Mouse (Mus musculus) testis, adult 2 months (tissue): Measurements from ENCODE around the gene H2-Q6.
"Not testable (repeated sequence)": the region's sequence is repeated elsewhere in the genome, so short reads cannot be mapped to it uniquely, and the experiment has no call there.

ENCODE experiments used
- CTCF ChIP-seq: fragments of 200-500 bp; IDR thresholded peaks from 2 replicates; pipeline ENCODE4 v1.5.1; 2012; ENCODE audit warnings: low read depth, mild to moderate bottlenecking, inconsistent platforms, low read length, moderate library complexity; ENCODE audit not compliant: control insufficient read depth, insufficient read depth, insufficient replicate concordance
- POLR2A ChIP-seq: fragments of 200-500 bp; IDR thresholded peaks from 2 replicates; pipeline ENCODE4 v1.6.1; 2012; ENCODE audit warnings: low read depth, mild to moderate bottlenecking, inconsistent platforms, low read length, moderate library complexity; ENCODE audit not compliant: control insufficient read depth

DNA sequence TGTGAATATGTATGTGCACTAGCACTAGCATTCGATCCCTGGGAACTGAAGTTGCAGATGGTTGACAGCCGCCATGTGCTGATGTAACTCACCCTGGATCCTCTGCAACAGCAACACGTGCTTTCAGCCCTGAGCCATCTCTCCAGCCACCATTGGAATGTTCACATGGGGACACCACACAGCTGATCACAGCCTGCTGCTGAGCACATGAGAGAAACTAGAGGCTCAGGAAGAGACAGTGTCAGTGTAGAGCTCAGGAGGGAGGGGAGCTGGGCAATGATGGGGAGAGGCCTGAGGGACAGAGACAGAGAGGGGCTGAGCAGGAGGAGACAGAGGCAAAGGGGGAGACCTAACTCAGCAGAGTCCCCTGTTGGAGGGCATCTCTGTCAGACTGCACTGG is 10.9 kb downstream of the H2-Q6 start:
- TF ChIP-seq POLR2A, CTCF: not testable (repeated sequence)
